Mouse (Mus musculus): ENCODE measurements around the gene Hsp90b1. TPM values are rescaled to one million over a fixed set of nuclear protein-coding genes. Genes with fewer than 3 reads are reported as not detected.
A peak's percentile ranks its signal among the peaks of the same experiment; 100 is the strongest.

Hsp90b1 gene
- total and polyA plus RNA-seq, 3 experiments, result 635 to 1,160 (median 799) TPM

DNA sequence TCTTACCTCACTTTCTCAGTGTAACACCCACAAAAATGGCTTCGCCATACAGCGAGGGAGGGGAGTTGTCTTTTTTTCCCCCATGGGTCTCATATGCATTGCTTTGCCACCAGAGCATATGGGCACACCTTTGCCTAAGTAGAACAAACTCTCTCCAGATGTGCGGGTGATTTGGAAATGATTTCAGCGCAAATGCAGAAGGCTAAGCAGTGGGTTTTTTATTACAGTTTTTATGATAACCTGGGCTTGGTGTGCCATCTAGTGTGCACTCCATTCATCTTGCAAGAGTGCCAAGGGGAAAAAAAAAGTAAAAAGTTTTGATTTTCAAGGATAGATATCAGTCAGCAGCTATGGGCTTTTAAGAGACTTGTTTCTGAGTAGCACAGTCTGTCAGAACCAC lies 29.7 kb upstream of the Hsp90b1 start:
- Histone ChIP-seq H3K79me2 (replicated peaks; ENCODE audit: control insufficient read depth, extremely low read depth, insufficient read depth, poor library complexity, severe bottlenecking) (no peaks in the 10 kb centered on the region), H3K4me2 (ENCODE audit: insufficient read depth, low read depth, poor library complexity, severe bottlenecking) (no peak overlapping the region), H3K9ac (ENCODE audit: insufficient read depth, low read depth) (no peak overlapping the region), H3K36me3 (replicated peaks in 1 of 2; ENCODE audit: control insufficient read depth in 1 of 2, insufficient read depth in 1 of 2, low read length in 1 of 2) (peaks cover 4 to 13% of the 10 kb centered on the region in 2 experiments), H3K4me1 (ENCODE audit: control insufficient read depth in 1 of 2, insufficient read depth in 2 of 2) (peaks cover 0 to 5% of the 10 kb centered on the region in 2 experiments; a peak in 1 of 4 replicates), H3K9me3 (replicated peaks; ENCODE audit: low read length) (no peaks in the 10 kb centered on the region), H3K4me3 (replicated peaks in 1 of 3; ENCODE audit: low read depth in 2 of 3, low read length in 2 of 3, poor library complexity in 1 of 3) (no peak overlapping the region), H3K27ac (ENCODE audit: insufficient read depth, low read depth) (no peak overlapping the region), H3K27me3 (replicated peaks) (no peaks in the 10 kb centered on the region)
- in situ Hi-C loops (cut with MboI; ENCODE audit: low pct_ligation_motif_present, low pct_unique_long_range_greater_than_20kb, low sequenced_read_pairs) (no loop called here), dilution Hi-C loops (cut with MboI; ENCODE audit: extremely low pct_ligation_motif_present, extremely low pct_unique_long_range_greater_than_20kb, low sequenced_read_pairs) (no loop called here)
- TF ChIP-seq ZNF384 (IDR thresholded peaks at IDR 0.05; ENCODE audit: low read depth, low read length), result peak; percentile 87
- TF ChIP-seq SIN3A (IDR thresholded peaks at IDR 0.05; ENCODE audit: low read length), result no peak
- no peak for TF ChIP-seq EP300 (IDR thresholded peaks at IDR 0.05; ENCODE audit: low read length)
- TF ChIP-seq NRF1 (IDR thresholded peaks at IDR 0.05; ENCODE audit: low read depth, low read length), result no peak
- no peak for TF ChIP-seq TBP (conservative IDR thresholded peaks at IDR 0.05; ENCODE audit: low read depth, low read length)
- peak in 1 of 2 experiments; percentile 61; a peak in 2 of 4 replicates for TF ChIP-seq CTCF (conservative IDR thresholded peaks at IDR 0.05 in 1 of 2, IDR thresholded peaks at IDR 0.05 in 1 of 2; ENCODE audit: low read depth in 2 of 2, low read length in 2 of 2)
- peak; percentile 54 for TF ChIP-seq SMC3 (IDR thresholded peaks at IDR 0.05; ENCODE audit: low read depth, low read length)
- no peak for TF ChIP-seq E2F4 (IDR thresholded peaks at IDR 0.05; ENCODE audit: insufficient replicate concordance, low read depth, low read length)
- TF ChIP-seq HCFC1 (IDR thresholded peaks at IDR 0.05; ENCODE audit: low read depth, low read length), result no peak
- no peak for TF ChIP-seq CHD2 (IDR thresholded peaks at IDR 0.05; ENCODE audit: low read length)
- no peak for TF ChIP-seq POLR2AphosphoS2 (IDR thresholded peaks at IDR 0.05; ENCODE audit: low read depth, low read length)
- no peak for TF ChIP-seq MYC (IDR thresholded peaks at IDR 0.05; ENCODE audit: low read depth, low read length)
- no peak for TF ChIP-seq UBTF (IDR thresholded peaks at IDR 0.05; ENCODE audit: low read depth, low read length)
- TF ChIP-seq MAX (IDR thresholded peaks at IDR 0.05; ENCODE audit: low read length), result no peak
- no peak for TF ChIP-seq USF2 (conservative IDR thresholded peaks at IDR 0.05; ENCODE audit: low read depth, low read length)
- TF ChIP-seq ZMIZ1 (IDR thresholded peaks at IDR 0.05; ENCODE audit: low read depth, low read length), result no peak
- TF ChIP-seq USF1 (IDR thresholded peaks at IDR 0.05; ENCODE audit: low read depth, low read length), result no peak
- no peak for TF ChIP-seq MAZ (IDR thresholded peaks at IDR 0.05; ENCODE audit: low read depth, low read length)
- no peak for TF ChIP-seq BHLHE40 (IDR thresholded peaks at IDR 0.05; ENCODE audit: low read depth, low read length)
- TF ChIP-seq IRF4 (IDR thresholded peaks at IDR 0.05; ENCODE audit: low read depth, low read length), result no peak
- TF ChIP-seq ZKSCAN1 (IDR thresholded peaks at IDR 0.05; ENCODE audit: borderline replicate concordance, low read depth, low read length), result no peak
- TF ChIP-seq CHD1 (IDR thresholded peaks at IDR 0.05; ENCODE audit: low read depth, low read length), result no peak
- no peak for TF ChIP-seq ETS1 (conservative IDR thresholded peaks at IDR 0.05; ENCODE audit: low read depth, low read length)
- TF ChIP-seq POLR2A (IDR thresholded peaks at IDR 0.05; ENCODE audit: low read depth, low read length), result no peak
- TF ChIP-seq MXI1 (IDR thresholded peaks at IDR 0.05; ENCODE audit: low read depth, low read length), result no peak
- no peak for TF ChIP-seq JUND (conservative IDR thresholded peaks at IDR 0.05; ENCODE audit: low read depth, low read length)
- TF ChIP-seq MAFK (IDR thresholded peaks at IDR 0.05; ENCODE audit: insufficient replicate concordance, low read length), result no peak
- no peak for TF ChIP-seq MEF2A (IDR thresholded peaks at IDR 0.05; ENCODE audit: borderline replicate concordance, low read depth, low read length)
- no peak for TF ChIP-seq GABPA (IDR thresholded peaks at IDR 0.05; ENCODE audit: insufficient replicate concordance, low read depth, low read length)
- TF ChIP-seq PAX5 (IDR thresholded peaks at IDR 0.05; ENCODE audit: low read length), result no peak
- TF ChIP-seq JUN (IDR thresholded peaks at IDR 0.05; ENCODE audit: insufficient read depth, low read depth, low read length), result no peak
- no peak for TF ChIP-seq ELF1 (IDR thresholded peaks at IDR 0.05; ENCODE audit: low read depth, low read length)
- TF ChIP-seq KAT2A (IDR thresholded peaks at IDR 0.05; ENCODE audit: insufficient replicate concordance, low read length), result no peak
- no peak for TF ChIP-seq RCOR1 (conservative IDR thresholded peaks at IDR 0.05; ENCODE audit: low read depth, low read length)
- TF ChIP-seq RAD21 (IDR thresholded peaks at IDR 0.05; ENCODE audit: low read depth, low read length), result peak; percentile 74
- no peak for DNase-seq (ENCODE audit: extremely low read depth)
